Mouse (Mus musculus) heart, postnatal 0 days (tissue): ENCODE results near the gene Stmn3. TPM values are rescaled to one million over a fixed set of nuclear protein-coding genes. Genes with fewer than 3 reads are reported as not detected.

Source experiments
- ATAC-seq: fragments of 200-750 bp; cut with Nextera tagmentation; 2 replicates; pipeline ENCODE4 v1.8.0; 2017; ENCODE audit warnings: low read depth, moderate number of reproducible peaks, moderate library complexity; ENCODE audit not compliant: insufficient read depth
- DNase-seq: peaks from one replicate; pipeline ENCODE4 v3.0.0-alpha.2; 2016; ENCODE audit warnings: low spot score
- H3K27ac ChIP-seq: fragments of 300-500 bp; sonication (generic); 2 replicates; pipeline ENCODE4 v1.5.1; 2014; ENCODE audit warnings: low read depth, mild to moderate bottlenecking
- H3K27me3 ChIP-seq: fragments of 300-500 bp; sonication (generic); 2 replicates; pipeline ENCODE4 v1.6.1; 2014; ENCODE audit warnings: low read length, mixed read lengths; ENCODE audit not compliant: control insufficient read depth, insufficient read depth
- H3K36me3 ChIP-seq: fragments of 300-500 bp; sonication (generic); replicated peaks from 2 replicates; pipeline ENCODE4 v1.6.1; 2014; ENCODE audit warnings: low read length, mixed read lengths; ENCODE audit not compliant: control insufficient read depth, insufficient read depth
- H3K4me1 ChIP-seq: fragments of 300-500 bp; sonication (generic); 2 replicates; pipeline ENCODE4 v1.6.1; 2014; ENCODE audit warnings: antibody characterized with exemption; ENCODE audit not compliant: control insufficient read depth, insufficient read depth
- H3K4me2 ChIP-seq: fragments of 300-500 bp; sonication (generic); 2 replicates; pipeline ENCODE4 v1.6.1; 2014; ENCODE audit warnings: low read depth, mild to moderate bottlenecking, low read length, moderate library complexity
- H3K4me3 ChIP-seq: fragments of 300-500 bp; sonication (generic); 2 replicates; pipeline ENCODE4 v1.5.1; 2014; ENCODE audit warnings: low read depth, low read length
- H3K9ac ChIP-seq: fragments of 300-500 bp; sonication (generic); replicated peaks from 2 replicates; pipeline ENCODE4 v1.6.1; 2014; ENCODE audit warnings: low read depth, low read length, mixed read lengths
- H3K9me3 ChIP-seq: fragments of 300-500 bp; sonication (generic); replicated peaks from 2 replicates; pipeline ENCODE4 v1.6.1; 2016; ENCODE audit warnings: low read length; ENCODE audit not compliant: control insufficient read depth
- CTCF ChIP-seq: IDR thresholded peaks from 2 replicates; pipeline ENCODE4 v1.5.1; 2016; ENCODE audit warnings: antibody characterized with exemption, control low read depth, low read depth
- EP300 ChIP-seq: IDR thresholded peaks from 2 replicates; pipeline ENCODE4 v1.6.1; 2016; ENCODE audit warnings: antibody characterized with exemption, low read depth
- WGBS: fragments of 180-500 bp; shearing (Covaris S2); extraction: QIAGEN DNeasy Blood & Tissue Kit; methylation state at CpG from one replicate; pipeline ENCODE4 v1.1.7; 2014; 5-methylcytosine and 5-hydroxymethylcytosine counted together
- polyA plus RNA-seq: library from polyadenylated mRNA; unstranded; fragments of >200 nt; fragmentation: Nextera tagmentation; extraction: Ambion mirVana; gene quantifications from 2 replicates; pipeline ENCODE4 v1.2.1, GENCODE M21; 2015
- total RNA-seq: library from RNA; depleted of rRNA; stranded (reverse); fragments of >200 nt; gene quantifications from 2 replicates; pipeline ENCODE4 v1.2.3, GENCODE M21; 2014; ENCODE audit warnings: low replicate concordance; rRNA removed

Gene Stmn3
- total and polyA plus RNA-seq, 2 experiments from 2014 or later, result 0.16 to 0.31 TPM

DNA sequence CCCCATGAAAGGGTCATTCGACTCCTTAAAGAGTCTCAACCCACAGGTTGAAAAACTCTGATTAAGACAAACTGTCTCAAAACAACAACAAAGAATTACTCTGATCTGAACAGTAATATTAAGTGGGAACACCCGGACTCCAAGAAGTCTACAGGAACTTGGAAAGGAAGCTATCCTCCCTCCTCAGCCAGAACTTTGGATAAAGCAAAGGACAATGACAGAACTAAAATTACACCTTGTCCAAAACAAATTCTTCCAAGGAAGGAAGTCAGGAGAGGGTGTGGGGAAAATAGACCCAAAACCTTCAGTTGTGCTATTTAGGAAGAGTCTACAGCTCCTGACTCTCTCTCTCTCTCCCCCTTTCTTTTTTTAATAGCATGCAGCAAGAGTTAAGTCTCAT is 42.2 kb downstream of the Stmn3 start:
- Histone ChIP-seq H3K9me3 (no peaks in the 10 kb centered on the region), H3K9ac (no peak overlapping the region), H3K4me2 (no peak overlapping the region), H3K4me3 (no peak overlapping the region), H3K4me1 (0 out of 2 replicates have a peak, but pooled peaks cover 4% of the 10 kb centered on the region), H3K27me3 (no peaks in the 10 kb centered on the region), H3K27ac (no peak overlapping the region), H3K36me3 (peaks cover 51% of the 10 kb centered on the region)
- ATAC-seq, result no peak
- TF ChIP-seq CTCF (no peak), EP300 (no peak)
- DNase-seq, result no peak
- 67% methylated on average over 2 of the region's 2 CpGs for WGBS

DNA sequence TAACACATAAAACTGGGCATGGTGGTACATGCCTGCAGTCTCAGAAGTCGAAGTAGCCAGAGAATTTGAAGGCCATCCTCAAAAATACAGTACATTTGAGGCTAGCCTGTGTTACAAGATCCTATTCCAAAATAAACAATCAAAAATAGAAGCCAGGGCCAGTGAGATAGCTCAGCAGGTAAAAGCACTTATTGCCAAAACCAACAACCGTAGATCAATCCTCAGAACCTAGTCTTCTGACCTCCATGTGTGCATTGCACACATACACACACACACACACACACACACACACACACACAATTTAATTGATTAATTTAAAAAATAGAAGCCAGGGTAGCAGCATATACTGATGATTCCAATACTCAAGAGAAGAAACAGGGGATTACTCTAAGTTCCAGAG is 47.5 kb downstream of the Stmn3 start:
- Histone ChIP-seq H3K9me3 (no peaks in the 10 kb centered on the region), H3K36me3 (peaks cover 65% of the 10 kb centered on the region), H3K4me3 (no peak overlapping the region), H3K27ac (no peak overlapping the region), H3K27me3 (no peaks in the 10 kb centered on the region), H3K9ac (no peak overlapping the region), H3K4me2 (no peak overlapping the region), H3K4me1 (no peaks in the 10 kb centered on the region)
- TF ChIP-seq EP300 (no peak), CTCF (no peak)
- WGBS, result 92% methylated on average over 2 of the region's 2 CpGs
- DNase-seq (no peak), ATAC-seq (no peak)

Other genes starting within 250 kb of the Stmn3 start
- 0.04 and 0.08 TPM in 2 replicates for gene Kcnq2, start 179.2 kb downstream of the Stmn3 start, total RNA-seq
- gene Kcnq2, start 179.2 kb downstream of the Stmn3 start, polyA plus RNA-seq, result not detected in 2 replicates
- gene Eef1a2, start 157.5 kb downstream of the Stmn3 start, total RNA-seq, result 263 and 291 TPM in 2 replicates
- 19.9 and 21.6 TPM in 2 replicates for gene Eef1a2, start 157.5 kb downstream of the Stmn3 start, polyA plus RNA-seq
- gene Ppdpf, start 127.3 kb downstream of the Stmn3 start, total RNA-seq, result 154 and 155 TPM in 2 replicates
- 145 and 157 TPM in 2 replicates for gene Ppdpf, start 127.3 kb downstream of the Stmn3 start, polyA plus RNA-seq
- gene Ptk6, start 111.7 kb downstream of the Stmn3 start, total RNA-seq, result not detected in 2 replicates
- gene Ptk6, start 111.7 kb downstream of the Stmn3 start, polyA plus RNA-seq, result not detected in 2 replicates
- 0.04 TPM in 1 of 2 replicates, not detected in the other for gene Srms, start 101.3 kb downstream of the Stmn3 start, total RNA-seq
- gene Srms, start 101.3 kb downstream of the Stmn3 start, polyA plus RNA-seq, result 0.08 and 0.10 TPM in 2 replicates
- gene Fndc11, start 94.5 kb downstream of the Stmn3 start, total RNA-seq, result not detected in 2 replicates
- not detected in 2 replicates for gene Fndc11, start 94.5 kb downstream of the Stmn3 start, polyA plus RNA-seq
- gene Helz2, start 72.5 kb downstream of the Stmn3 start, total RNA-seq, result 19.4 and 23.5 TPM in 2 replicates
- 0.74 and 0.90 TPM in 2 replicates for gene Helz2, start 72.5 kb downstream of the Stmn3 start, polyA plus RNA-seq
- 13.4 and 13.5 TPM in 2 replicates for gene Gmeb2, start 26.5 kb downstream of the Stmn3 start, total RNA-seq
- gene Gmeb2, start 26.5 kb downstream of the Stmn3 start, polyA plus RNA-seq, result 4.5 and 4.6 TPM in 2 replicates
- 27.4 and 53.1 TPM in 2 replicates for gene Rtel1, start 5.2 kb upstream of the Stmn3 start, total RNA-seq
- 7.6 and 10.0 TPM in 2 replicates for gene Rtel1, start 5.2 kb upstream of the Stmn3 start, polyA plus RNA-seq
- 26.0 and 38.4 TPM in 2 replicates for gene Zgpat, start 50.4 kb upstream of the Stmn3 start, total RNA-seq
- 18.7 and 19.2 TPM in 2 replicates for gene Zgpat, start 50.4 kb upstream of the Stmn3 start, polyA plus RNA-seq
- gene Arfrp1, start 50.9 kb upstream of the Stmn3 start, total RNA-seq, result 11.4 and 17.9 TPM in 2 replicates
- 54.8 and 59.4 TPM in 2 replicates for gene Arfrp1, start 50.9 kb upstream of the Stmn3 start, polyA plus RNA-seq
- gene Lime1, start 65.6 kb upstream of the Stmn3 start, total RNA-seq, result 11.1 and 21.1 TPM in 2 replicates
- 5.9 and 7.6 TPM in 2 replicates for gene Lime1, start 65.6 kb upstream of the Stmn3 start, polyA plus RNA-seq
- 13.3 and 18.4 TPM in 2 replicates for gene Zbtb46, start 144.9 kb upstream of the Stmn3 start, total RNA-seq
- gene Zbtb46, start 144.9 kb upstream of the Stmn3 start, polyA plus RNA-seq, result 6.7 and 7.5 TPM in 2 replicates
- gene Abhd16b, start 178.7 kb upstream of the Stmn3 start, total RNA-seq, result not detected in 2 replicates
- gene Abhd16b, start 178.7 kb upstream of the Stmn3 start, polyA plus RNA-seq, result 0.16 TPM in 1 of 2 replicates, not detected in the other
- gene Tpd52l2, start 182.6 kb upstream of the Stmn3 start, total RNA-seq, result 58.2 and 82.3 TPM in 2 replicates
- gene Tpd52l2, start 182.6 kb upstream of the Stmn3 start, polyA plus RNA-seq, result 101 and 103 TPM in 2 replicates
- 146 and 190 TPM in 2 replicates for gene Dnajc5, start 206.0 kb upstream of the Stmn3 start, total RNA-seq
- gene Dnajc5, start 206.0 kb upstream of the Stmn3 start, polyA plus RNA-seq, result 60.0 and 72.6 TPM in 2 replicates